Mouse (Mus musculus) kidney, embryonic 15.5 days (tissue): ENCODE results near the gene Slc36a2. TPM values are rescaled to one million over a fixed set of nuclear protein-coding genes. Genes with fewer than 3 reads are reported as not detected.

Experiments used
- ATAC-seq: fragments of 200-750 bp; cut with Nextera tagmentation; replicated peaks from 2 replicates; pipeline ENCODE4 v1.8.0; 2017; ENCODE audit warnings: moderate TSS enrichment; ENCODE audit not compliant: low FRiP score
- H3K27ac ChIP-seq: fragments of 300-500 bp; sonication (generic); 2 replicates; pipeline ENCODE4 v1.5.1; 2015; ENCODE audit warnings: mild to moderate bottlenecking, inconsistent platforms
- H3K27me3 ChIP-seq: fragments of 300-500 bp; sonication (generic); 2 replicates; pipeline ENCODE4 v1.6.1; 2015; ENCODE audit warnings: inconsistent platforms
- H3K36me3 ChIP-seq: fragments of 300-500 bp; sonication (generic); 2 replicates; pipeline ENCODE4 v1.6.1; 2015; ENCODE audit warnings: inconsistent platforms
- H3K4me1 ChIP-seq: fragments of 300-500 bp; sonication (generic); 2 replicates; pipeline ENCODE4 v1.6.1; 2015; ENCODE audit warnings: inconsistent platforms
- H3K4me2 ChIP-seq: fragments of 300-500 bp; sonication (generic); 2 replicates; pipeline ENCODE4 v1.6.1; 2015; ENCODE audit warnings: moderate library complexity, mild to moderate bottlenecking, inconsistent platforms
- H3K4me3 ChIP-seq: fragments of 300-500 bp; sonication (generic); replicated peaks from 2 replicates; pipeline ENCODE4 v1.5.1; 2015; ENCODE audit warnings: mild to moderate bottlenecking, inconsistent platforms
- H3K9ac ChIP-seq: fragments of 300-500 bp; sonication (generic); 2 replicates; pipeline ENCODE4 v1.6.1; 2015; ENCODE audit warnings: mild to moderate bottlenecking, inconsistent platforms
- H3K9me3 ChIP-seq: fragments of 300-500 bp; sonication (generic); replicated peaks from 2 replicates; pipeline ENCODE4 v1.6.1; 2016; ENCODE audit warnings: inconsistent platforms
- WGBS: fragments of 180-500 bp; shearing (Covaris S2); methylation state at CpG from one replicate; pipeline ENCODE4 v1.1.7; 2015; ENCODE audit warnings: mixed read lengths; 5-methylcytosine and 5-hydroxymethylcytosine counted together
- polyA plus RNA-seq: library from polyadenylated mRNA; unstranded; fragments of >200 nt; fragmentation: Nextera tagmentation; extraction: Ambion mirVana; gene quantifications from 2 replicates; pipeline ENCODE4 v1.2.1, GENCODE M21; 2015

The Slc36a2 gene
- polyA plus RNA-seq, 1 experiment from 2014 or later, result 0.83 TPM

DNA sequence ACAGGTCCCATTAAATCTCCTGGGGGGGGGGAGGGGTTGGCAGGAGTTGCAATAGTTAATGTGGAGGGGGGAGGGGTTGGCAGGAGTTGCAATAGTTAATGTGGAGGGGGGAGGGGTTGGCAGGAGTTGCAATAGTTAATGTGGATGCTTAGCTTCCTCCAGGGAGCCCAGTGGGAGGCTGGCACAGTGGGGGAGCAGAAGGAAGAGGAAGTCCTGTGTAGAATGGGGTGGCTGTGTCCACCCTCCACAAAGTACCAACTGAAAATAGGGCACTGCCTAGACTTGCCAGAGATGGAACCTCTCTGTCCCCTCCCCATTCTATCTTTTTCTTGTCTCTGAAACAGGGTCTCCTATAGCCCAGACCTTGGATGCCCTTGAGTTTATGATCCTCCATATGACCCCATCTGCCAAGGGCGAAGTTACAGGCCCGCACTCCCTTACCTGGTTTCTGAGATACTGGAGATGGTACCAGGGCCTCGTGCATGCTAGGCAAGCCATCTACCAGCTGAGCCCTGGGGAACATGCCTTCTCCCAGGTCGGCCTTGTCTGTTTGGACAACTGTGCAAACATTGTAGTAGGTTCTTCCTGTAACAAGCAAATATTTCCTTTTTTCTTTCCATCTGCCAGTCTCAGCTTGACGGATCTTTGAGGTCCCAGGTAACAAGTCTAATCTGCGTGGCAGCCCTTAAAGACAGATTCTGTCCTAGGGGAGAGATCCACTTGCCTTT is 24.9 kb upstream of the Slc36a2 start:
- Histone ChIP-seq H3K4me3 (no peak overlapping the region), H3K9me3 (no peaks in the 10 kb centered on the region), H3K4me1 (peaks cover 41% of the 10 kb centered on the region), H3K9ac (no peak overlapping the region), H3K27me3 (no peaks in the 10 kb centered on the region), H3K27ac (peak overlapping the region; percentile 54; the same call in 1 of the 2 replicates), H3K36me3 (no peaks in the 10 kb centered on the region), H3K4me2 (no peak overlapping the region)
- WGBS, result 52% methylated on average over 6 of the region's 6 CpGs
- ATAC-seq, result peak; percentile 33; the same call in 1 of the 2 replicates

DNA sequence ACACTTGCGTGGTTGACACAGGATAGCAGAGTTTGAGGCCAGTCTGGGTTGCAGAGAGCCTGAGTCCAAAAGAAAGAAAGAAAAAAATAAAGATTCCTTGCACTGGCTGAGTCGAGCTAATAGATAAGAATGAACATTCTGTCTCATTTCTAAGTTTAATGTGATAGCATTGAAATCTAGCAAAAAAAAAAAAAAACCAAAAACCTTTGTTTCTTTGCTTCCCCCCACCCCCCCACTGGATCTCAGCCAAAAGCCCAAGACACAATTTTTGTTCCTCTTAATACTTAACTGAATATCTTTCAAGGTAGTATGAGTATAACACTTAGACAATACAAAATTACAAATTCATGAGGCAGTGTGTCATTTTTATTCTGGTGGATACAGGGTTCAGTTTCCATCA is 24.2 kb upstream of the Slc36a2 start:
- Histone ChIP-seq H3K4me3 (no peak overlapping the region), H3K9me3 (no peaks in the 10 kb centered on the region), H3K27ac (no peak overlapping the region), H3K9ac (no peak overlapping the region), H3K36me3 (no peaks in the 10 kb centered on the region), H3K4me1 (peaks cover 41% of the 10 kb centered on the region), H3K27me3 (no peaks in the 10 kb centered on the region), H3K4me2 (no peak overlapping the region)
- 61% methylated on average over 2 of the region's 2 CpGs for WGBS
- no peak for ATAC-seq

GRCm38 (mm10) chr11:55208001-55208690 is 23.3 kb upstream of the Slc36a2 start:
- 46% methylated on average over 6 of the region's 6 CpGs for WGBS
- Histone ChIP-seq H3K27me3 (no peaks in the 10 kb centered on the region), H3K4me2 (no peak overlapping the region), H3K9me3 (no peaks in the 10 kb centered on the region), H3K4me1 (peaks cover 41% of the 10 kb centered on the region), H3K27ac (peak overlapping the region; percentile 51), H3K9ac (no peak overlapping the region), H3K36me3 (no peaks in the 10 kb centered on the region), H3K4me3 (no peak overlapping the region)
- ATAC-seq, result no peak

- H3K9me3 ChIP-seq, result no peaks in the 10 kb centered on the region
- ATAC-seq, result peak; percentile 59; the same call in 1 of the 2 replicates
- H3K4me2 ChIP-seq, result peak overlapping the region; percentile 99
- WGBS, result 8% methylated on average over 17 of the region's 17 CpGs
- H3K9ac ChIP-seq, result peak overlapping the region; percentile 72
- no peak overlapping the region for H3K27ac ChIP-seq
- 0 out of 2 replicates have a peak, but pooled peaks cover 7% of the 10 kb centered on the region for H3K27me3 ChIP-seq
- H3K4me1 ChIP-seq, result peaks cover 33% of the 10 kb centered on the region
- peak overlapping the region; percentile 87 for H3K4me3 ChIP-seq
- no peaks in the 10 kb centered on the region for H3K36me3 ChIP-seq
These were observed 19.7 kb upstream of the Slc36a2 start for GRCm38 (mm10) chr11:55204602-55205001.

DNA sequence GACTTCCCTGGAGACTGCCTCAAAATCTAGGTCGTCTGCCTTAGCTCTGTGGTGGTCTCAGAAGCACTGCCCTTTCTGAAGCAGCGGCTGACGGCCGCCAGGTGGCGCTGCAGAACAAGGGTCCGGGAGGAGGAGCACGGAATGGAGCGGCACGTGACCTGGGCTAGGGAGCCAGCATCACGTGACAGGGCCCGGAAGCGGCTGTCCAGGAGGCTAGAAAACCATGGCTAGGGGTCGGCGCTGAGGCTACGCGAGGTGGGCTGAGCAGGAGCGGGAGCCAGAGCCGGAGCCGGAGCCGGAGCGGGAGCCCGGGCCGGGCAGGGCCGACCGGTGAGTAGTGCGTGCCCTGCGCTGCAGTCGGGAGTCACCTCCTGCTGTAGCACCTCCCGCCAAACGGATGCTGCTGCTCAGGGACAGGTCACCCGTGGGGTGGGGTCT is 19.3 kb upstream of the Slc36a2 start, which contains the start of gene Slc36a1:
Gene Slc36a1, plus strand, starts transcription at position 192 of the 438 bp plus-strand sequence.
- Histone ChIP-seq H3K4me2 (peak within 1 kb of the TSS; percentile 99), H3K36me3 (no peaks in the 10 kb centered on the region), H3K4me3 (peak within 1 kb of the TSS; percentile 87), H3K9me3 (no peaks in the 10 kb centered on the region), H3K27ac (no peak within 1 kb of the TSS), H3K9ac (peak within 1 kb of the TSS; percentile 72), H3K27me3 (0 out of 2 replicates have a peak, but pooled peaks cover 7% of the 10 kb centered on the region), H3K4me1 (peaks cover 29% of the 10 kb centered on the region)
- under 1% methylated on average over 30 of the region's 31 CpGs for WGBS
- ATAC-seq, result peak; percentile 93

- ATAC-seq, result no peak
- 71% methylated on average over 8 of the region's 8 CpGs for WGBS
- Histone ChIP-seq H3K9me3 (no peaks in the 10 kb centered on the region), H3K4me1 (no peaks in the 10 kb centered on the region), H3K36me3 (no peaks in the 10 kb centered on the region), H3K9ac (no peak overlapping the region), H3K27me3 (0 out of 2 replicates have a peak, but pooled peaks cover 7% of the 10 kb centered on the region), H3K4me2 (no peak overlapping the region), H3K4me3 (no peak overlapping the region), H3K27ac (no peak overlapping the region)
These were observed 13.0 kb upstream of the Slc36a2 start for GRCm38 (mm10) chr11:55197740-55198510.

- ATAC-seq, result no peak
- no peaks in the 10 kb centered on the region for H3K9me3 ChIP-seq
- no peak overlapping the region for H3K4me2 ChIP-seq
- H3K27ac ChIP-seq, result no peak overlapping the region
- WGBS, result 60% methylated on average over 6 of the region's 6 CpGs
- 0 out of 2 replicates have a peak, but pooled peaks cover 6% of the 10 kb centered on the region for H3K27me3 ChIP-seq
- no peaks in the 10 kb centered on the region for H3K4me1 ChIP-seq
- no peak overlapping the region for H3K9ac ChIP-seq
- H3K4me3 ChIP-seq, result no peak overlapping the region
- no peaks in the 10 kb centered on the region for H3K36me3 ChIP-seq
These were observed 12.2 kb upstream of the Slc36a2 start for GRCm38 (mm10) chr11:55197086-55197485.

DNA sequence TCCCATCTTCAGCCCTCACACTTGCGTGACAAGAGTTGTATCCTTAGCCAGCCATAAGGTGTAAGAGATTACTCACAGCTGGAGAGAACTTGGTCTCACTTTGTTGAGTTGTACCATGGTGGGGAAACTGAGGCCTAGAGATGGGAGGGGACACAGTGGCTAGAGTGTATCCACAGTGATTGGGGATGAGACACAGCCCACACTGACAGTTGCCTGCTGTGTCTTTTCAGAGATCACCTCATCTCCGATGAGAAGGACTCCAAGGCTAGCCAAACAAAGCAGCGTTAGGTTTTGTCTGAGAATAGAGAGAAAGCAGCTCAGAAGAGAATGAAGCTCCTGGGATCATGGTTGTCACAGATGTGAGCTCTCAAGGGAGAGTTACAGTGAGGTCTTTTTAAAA is 5.3 kb upstream of the Slc36a2 start:
- Histone ChIP-seq H3K9me3 (no peaks in the 10 kb centered on the region), H3K4me2 (no peak overlapping the region)
- no peak for ATAC-seq

DNA sequence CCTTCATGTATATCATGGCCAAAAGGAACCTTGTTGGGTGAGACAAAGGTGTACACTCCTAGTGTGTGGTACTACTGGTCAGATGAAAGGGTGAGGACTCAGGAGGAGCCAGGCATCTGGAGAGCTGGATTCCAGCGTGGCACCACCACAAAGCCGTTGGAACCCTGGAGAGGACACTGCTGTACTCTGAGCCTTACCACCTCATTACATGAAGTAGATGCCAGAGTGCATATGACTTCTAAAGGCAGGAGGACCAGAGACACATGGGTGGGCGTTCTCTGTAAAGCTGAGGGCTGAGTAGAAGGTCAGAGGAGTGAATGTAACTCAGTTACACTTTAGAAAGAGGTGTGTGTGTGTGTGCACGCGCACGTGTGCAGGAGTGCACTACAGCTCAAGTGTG is 2.9 kb upstream of the Slc36a2 start:
- 0 out of 2 replicates have a peak, but pooled peaks cover 4% of the 10 kb centered on the region for H3K4me1 ChIP-seq
- H3K36me3 ChIP-seq, result no peaks in the 10 kb centered on the region
- 87% methylated on average over 6 of the region's 6 CpGs for WGBS
- no peaks in the 10 kb centered on the region for H3K27me3 ChIP-seq
- H3K27ac ChIP-seq, result no peak overlapping the region
- no peak overlapping the region for H3K9ac ChIP-seq
- no peak overlapping the region for H3K4me2 ChIP-seq
- no peak overlapping the region for H3K4me3 ChIP-seq
- no peaks in the 10 kb centered on the region for H3K9me3 ChIP-seq
- ATAC-seq, result no peak

More for the DNA sequence above, 5.3 kb upstream of the Slc36a2 start:
- 84% methylated on average over 3 of the region's 3 CpGs for WGBS
- no peaks in the 10 kb centered on the region for H3K4me1 ChIP-seq
- H3K27me3 ChIP-seq, result no peaks in the 10 kb centered on the region
- no peaks in the 10 kb centered on the region for H3K36me3 ChIP-seq
- no peak overlapping the region for H3K27ac ChIP-seq
- H3K4me3 ChIP-seq, result no peak overlapping the region
- no peak overlapping the region for H3K9ac ChIP-seq

DNA sequence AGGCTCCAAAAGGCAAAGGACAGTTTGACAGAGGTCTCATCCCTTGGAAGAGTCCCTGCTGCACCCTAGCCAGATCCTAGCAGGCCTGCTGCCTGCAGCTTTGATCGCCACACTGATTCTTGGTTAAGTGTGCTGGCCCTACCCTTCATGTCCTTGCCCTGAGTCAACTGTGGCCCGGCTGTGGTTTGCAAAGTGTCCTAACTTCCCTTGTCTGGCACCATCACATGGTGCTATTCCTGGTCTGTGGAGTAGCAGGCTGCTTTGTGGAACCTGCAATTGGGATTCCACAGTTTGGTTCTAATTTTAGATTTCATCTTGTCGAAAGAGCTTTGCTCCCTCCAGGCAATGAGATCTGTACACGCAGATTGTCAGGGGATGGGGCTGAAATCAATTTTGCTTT is 2.4 kb upstream of the Slc36a2 start:
- H3K9ac ChIP-seq, result no peak overlapping the region
- H3K4me1 ChIP-seq, result 0 out of 2 replicates have a peak, but pooled peaks cover 4% of the 10 kb centered on the region
- no peak for ATAC-seq
- H3K9me3 ChIP-seq, result no peaks in the 10 kb centered on the region
- H3K27ac ChIP-seq, result no peak overlapping the region
- no peak overlapping the region for H3K4me3 ChIP-seq
- 83% methylated on average over 4 of the region's 4 CpGs for WGBS
- no peaks in the 10 kb centered on the region for H3K36me3 ChIP-seq
- H3K4me2 ChIP-seq, result no peak overlapping the region
- no peaks in the 10 kb centered on the region for H3K27me3 ChIP-seq

- Histone ChIP-seq H3K9ac (no peak overlapping the region), H3K4me3 (no peak overlapping the region), H3K27me3 (no peaks in the 10 kb centered on the region), H3K36me3 (no peaks in the 10 kb centered on the region), H3K4me2 (no peak overlapping the region), H3K27ac (no peak overlapping the region), H3K4me1 (0 out of 2 replicates have a peak, but pooled peaks cover 4% of the 10 kb centered on the region), H3K9me3 (no peaks in the 10 kb centered on the region)
- 90% methylated on average over 5 of the region's 5 CpGs for WGBS
- ATAC-seq, result no peak
These were observed 631 bp downstream of the Slc36a2 start for GRCm38 (mm10) chr11:55184246-55184645.
